Mouse (Mus musculus): ENCODE results near the gene Zfp947. TPM values are rescaled to one million over a fixed set of nuclear protein-coding genes. Genes with fewer than 3 reads are reported as not detected.
"Not testable (repeated sequence)": the region's sequence is repeated elsewhere in the genome, so short reads cannot be mapped to it uniquely, and the experiment has no call there.

Zfp947 gene
- 0.99 and 1.5 TPM in 2 replicates for polyA plus RNA-seq (2011; ENCODE audit: insufficient read depth, insufficient read length, low read depth, missing spikeins)

DNA sequence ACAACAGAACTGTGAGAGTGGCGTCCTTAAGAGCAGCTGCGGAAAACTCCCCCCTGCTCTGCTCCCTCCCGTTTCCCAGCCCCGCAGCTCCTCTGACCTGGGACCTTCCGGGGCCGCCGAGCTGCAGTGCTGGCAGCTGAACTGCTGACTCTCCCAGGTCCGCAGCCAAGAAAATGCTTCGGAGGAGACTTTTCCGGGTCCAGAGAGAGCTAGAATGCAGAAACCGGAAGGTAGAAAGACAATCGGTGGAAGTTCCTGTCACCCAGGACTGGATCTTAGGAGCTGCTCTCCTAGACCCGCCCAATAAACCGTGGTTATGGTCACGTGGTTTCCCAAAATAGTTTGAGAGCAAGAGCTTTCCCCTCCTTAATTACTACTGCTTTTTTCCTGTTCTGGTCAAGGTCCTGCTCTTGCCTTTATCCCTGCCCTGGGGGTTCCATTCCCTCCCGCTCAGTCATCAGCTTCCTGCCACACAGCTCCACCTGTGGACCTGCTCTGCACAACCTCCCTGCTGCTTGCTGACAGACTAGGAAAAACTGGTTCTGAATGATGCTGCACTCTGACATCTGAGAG is at the start of gene Zfp947:
TSS of gene Zfp947 (minus strand) at position 469 of the 573 bp plus-strand sequence.
- Histone ChIP-seq H3K4me3 (ENCODE audit: low read depth, low read length) (peak within 1 kb of the TSS; percentile 44), H3K9ac (ENCODE audit: low read depth, poor library complexity, severe bottlenecking) (peak within 1 kb of the TSS; percentile 76), H3K27ac (ENCODE audit: insufficient read depth, low read length) (peak within 1 kb of the TSS; percentile 47; the same call in 1 of the 2 replicates)
- H3K36me3 ChIP-seq (ENCODE audit: control insufficient read depth, insufficient read depth, low read length, poor library complexity, severe bottlenecking); H3K4me1 ChIP-seq (ENCODE audit: control insufficient read depth, insufficient read depth, low read length); H3K27me3 ChIP-seq (ENCODE audit: control insufficient read depth, insufficient read depth, low read length, poor library complexity, severe bottlenecking); H3K9me3 ChIP-seq (replicated peaks; ENCODE audit: control insufficient read depth, insufficient read depth, low read length, poor library complexity, severe bottlenecking): not testable (repeated sequence)
- TF ChIP-seq EP300 (IDR thresholded peaks at IDR 0.05; ENCODE audit: insufficient read depth, low read depth, low read length) (0 out of 2 replicates have a peak, but pooled peaks have one; percentile 46), CTCF (IDR thresholded peaks at IDR 0.05; ENCODE audit: low read depth, low read length) (peak; percentile 9)

DNA sequence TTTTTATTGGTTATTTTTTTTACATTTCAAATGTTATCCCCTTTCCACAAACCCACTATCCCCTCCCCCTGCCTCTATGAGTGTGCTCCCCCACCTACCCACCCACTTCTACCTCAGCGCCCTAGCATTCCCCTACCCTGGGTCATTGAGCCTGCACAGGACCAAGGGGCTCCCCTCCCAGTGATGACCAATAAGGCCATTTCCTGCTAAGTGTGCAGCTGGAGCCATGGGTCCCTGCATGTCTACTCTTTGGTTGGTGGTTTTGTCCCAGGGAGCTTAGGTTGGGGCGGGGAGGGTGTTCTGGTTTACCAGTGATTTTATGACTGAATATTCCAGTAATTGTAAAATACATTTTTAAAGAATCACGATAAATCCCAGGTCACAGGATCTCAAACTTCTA is 686 bp downstream of the Zfp947 start:
- peak overlapping the region; percentile 76 for H3K9ac ChIP-seq (ENCODE audit: low read depth, poor library complexity, severe bottlenecking)
- H3K36me3 ChIP-seq (ENCODE audit: control insufficient read depth, insufficient read depth, low read length, poor library complexity, severe bottlenecking); H3K27ac ChIP-seq (ENCODE audit: insufficient read depth, low read length); H3K27me3 ChIP-seq (ENCODE audit: control insufficient read depth, insufficient read depth, low read length, poor library complexity, severe bottlenecking); H3K4me1 ChIP-seq (ENCODE audit: control insufficient read depth, insufficient read depth, low read length); H3K9me3 ChIP-seq (replicated peaks; ENCODE audit: control insufficient read depth, insufficient read depth, low read length, poor library complexity, severe bottlenecking): not testable (repeated sequence)
- H3K4me3 ChIP-seq (ENCODE audit: low read depth, low read length), result peak overlapping the region; percentile 44

DNA sequence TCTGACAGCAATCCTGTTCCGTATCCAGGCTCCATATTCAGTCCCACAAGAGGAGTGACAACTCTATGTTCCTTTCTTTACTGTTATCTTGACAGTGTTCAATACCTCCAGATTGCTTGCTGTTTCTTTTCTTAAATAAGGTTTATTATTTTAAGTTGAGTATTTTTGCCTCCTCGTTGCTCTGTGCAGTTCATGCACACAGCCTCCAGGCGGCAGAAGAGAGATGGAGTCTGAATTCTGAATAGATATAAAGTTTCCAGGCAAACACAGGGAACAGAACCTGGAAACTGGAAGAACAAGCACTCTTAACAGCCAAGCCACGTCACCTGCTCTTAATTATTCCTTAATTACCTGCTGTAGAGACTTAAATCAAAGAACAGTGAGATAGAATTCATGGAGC is 12.0 kb downstream of the Zfp947 start:
- not testable (repeated sequence) for H3K4me1 ChIP-seq (ENCODE audit: control insufficient read depth, insufficient read depth, low read length); H3K4me3 ChIP-seq (ENCODE audit: low read depth, low read length); H3K9me3 ChIP-seq (replicated peaks; ENCODE audit: control insufficient read depth, insufficient read depth, low read length, poor library complexity, severe bottlenecking); H3K9ac ChIP-seq (ENCODE audit: low read depth, poor library complexity, severe bottlenecking); H3K27ac ChIP-seq (ENCODE audit: insufficient read depth, low read length); H3K36me3 ChIP-seq (ENCODE audit: control insufficient read depth, insufficient read depth, low read length, poor library complexity, severe bottlenecking); H3K27me3 ChIP-seq (ENCODE audit: control insufficient read depth, insufficient read depth, low read length, poor library complexity, severe bottlenecking)

DNA sequence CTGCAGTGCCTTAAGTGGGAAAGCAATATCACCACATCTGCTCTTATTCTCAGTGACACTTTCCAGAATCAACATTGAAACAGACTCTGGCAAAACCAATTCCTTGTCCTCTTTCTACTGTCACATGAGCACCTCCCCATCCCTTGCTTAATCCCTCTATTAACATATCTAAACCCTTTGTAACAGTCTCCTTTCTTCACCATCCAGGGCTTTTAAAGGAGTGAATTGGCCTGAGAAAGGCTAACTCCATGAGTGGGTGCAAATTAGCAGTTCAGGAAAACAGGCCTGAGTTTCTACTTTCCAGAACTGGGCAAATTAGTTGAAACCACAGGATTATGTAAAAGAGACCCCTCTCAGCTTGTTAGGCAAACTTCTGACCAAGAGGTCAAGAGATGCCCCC is 47.2 kb downstream of the Zfp947 start:
- Histone ChIP-seq H3K27me3 (ENCODE audit: control insufficient read depth, insufficient read depth, low read length, poor library complexity, severe bottlenecking) (no peaks in the 10 kb centered on the region), H3K9me3 (replicated peaks; ENCODE audit: control insufficient read depth, insufficient read depth, low read length, poor library complexity, severe bottlenecking) (no peaks in the 10 kb centered on the region), H3K9ac (ENCODE audit: low read depth, poor library complexity, severe bottlenecking) (no peak overlapping the region), H3K4me3 (ENCODE audit: low read depth, low read length) (no peak overlapping the region), H3K36me3 (ENCODE audit: control insufficient read depth, insufficient read depth, low read length, poor library complexity, severe bottlenecking) (no peaks in the 10 kb centered on the region), H3K4me1 (ENCODE audit: control insufficient read depth, insufficient read depth, low read length) (peaks cover 3% of the 10 kb centered on the region), H3K27ac (ENCODE audit: insufficient read depth, low read length) (peak overlapping the region; percentile 96)
- TF ChIP-seq CTCF (IDR thresholded peaks at IDR 0.05; ENCODE audit: low read depth, low read length), result no peak
- no peak for TF ChIP-seq POLR2A (IDR thresholded peaks at IDR 0.05; ENCODE audit: insufficient read depth, low read length)
- no peak for TF ChIP-seq EP300 (IDR thresholded peaks at IDR 0.05; ENCODE audit: insufficient read depth, low read depth, low read length)

Other genes starting within 250 kb of the Zfp947 start
- gene Zfp942, start 203.7 kb downstream of the Zfp947 start, polyA plus RNA-seq (2011; ENCODE audit: insufficient read depth, insufficient read length, low read depth, missing spikeins), result 22.0 and 22.2 TPM in 2 replicates
- 11.1 and 11.6 TPM in 2 replicates for gene Zfp943, start 203.6 kb downstream of the Zfp947 start, polyA plus RNA-seq (2011; ENCODE audit: insufficient read depth, insufficient read length, low read depth, missing spikeins)
- gene Zfp994, start 59.4 kb upstream of the Zfp947 start, polyA plus RNA-seq (2011; ENCODE audit: insufficient read depth, insufficient read length, low read depth, missing spikeins), result 1.5 and 2.2 TPM in 2 replicates
- 18.9 and 24.6 TPM in 2 replicates for gene CT030661.1, start 148.6 kb upstream of the Zfp947 start, polyA plus RNA-seq (2011; ENCODE audit: insufficient read depth, insufficient read length, low read depth, missing spikeins)
- 11.0 and 14.3 TPM in 2 replicates for gene Zfp944, start 195.2 kb upstream of the Zfp947 start, polyA plus RNA-seq (2011; ENCODE audit: insufficient read depth, insufficient read length, low read depth, missing spikeins)
- 6.5 and 8.0 TPM in 2 replicates for gene Zfp758, start 195.3 kb upstream of the Zfp947 start, polyA plus RNA-seq (2011; ENCODE audit: insufficient read depth, insufficient read length, low read depth, missing spikeins)

Measured in ES-Bruce4 (cell line).